Mouse (Mus musculus): ENCODE measurements around the gene Ccne1.

The Ccne1 gene

GRCm38 (mm10) chr7:38094353-38094752 is 13.0 kb downstream of the Ccne1 start:
- CTCF ChIA-PET, result no interaction called here

GRCm38 (mm10) chr7:38093101-38093500 is 14.2 kb downstream of the Ccne1 start:
- CTCF ChIA-PET, result interaction anchor here (0.5 kb wide), 1 partner anchor 32 kb away, joined by 5 read pairs; no protein-coding TSS in a partner anchor

- CTCF ChIA-PET, result no interaction called here
Observed at GRCm38 (mm10) chr7:38089930-38090675, 17.2 kb downstream of the Ccne1 start.

GRCm38 (mm10) chr7:38088456-38088855 is 18.9 kb downstream of the Ccne1 start:
- CTCF ChIA-PET, result no interaction called here

- CTCF ChIA-PET, result interaction anchor here (0.8 to 1.9 kb wide), 2 partner anchors 9 to 10 kb away, joined by 3 to 5 read pairs; no protein-coding TSS in a partner anchor
Observed at GRCm38 (mm10) chr7:38087856-38088255, 19.5 kb downstream of the Ccne1 start.

GRCm38 (mm10) chr7:38086401-38086800 is 20.9 kb downstream of the Ccne1 start:
- CTCF ChIA-PET, result interaction anchor here (0.6 to 1.9 kb wide), 3 partner anchors 12 to 28 kb away, joined by 3 to 13 read pairs (median 5); no protein-coding TSS in a partner anchor

- CTCF ChIA-PET, result interaction anchor here (0.6 to 1.9 kb wide), 2 partner anchors 12 to 24 kb away, joined by 3 to 5 read pairs; no protein-coding TSS in a partner anchor
Observed at GRCm38 (mm10) chr7:38085573-38086211, 21.6 kb downstream of the Ccne1 start.

GRCm38 (mm10) chr7:38084778-38085572 is 22.4 kb downstream of the Ccne1 start:
- CTCF ChIA-PET, result interaction anchor here (0.6 kb wide), 1 partner anchor 21 kb away, joined by 8 read pairs; no protein-coding TSS in a partner anchor

- CTCF ChIA-PET, result interaction anchor here (0.6 to 1.2 kb wide), 3 partner anchors 9 to 115 kb away, joined by 3 to 6 read pairs (median 3); no protein-coding TSS in a partner anchor
Observed at GRCm38 (mm10) chr7:38082971-38083370, 24.4 kb downstream of the Ccne1 start.

- CTCF ChIA-PET, result no interaction called here
Observed at GRCm38 (mm10) chr7:38077189-38077588, 30.1 kb downstream of the Ccne1 start.

- CTCF ChIA-PET, result interaction anchor here (0.7 to 1.0 kb wide), 2 partner anchors 30 to 52 kb away, joined by 3 to 12 read pairs; no protein-coding TSS in a partner anchor
Observed at GRCm38 (mm10) chr7:38075487-38075886, 31.8 kb downstream of the Ccne1 start.

- CTCF ChIA-PET, result interaction anchor here (0.6 to 1.0 kb wide), 4 partner anchors 10 to 53 kb away, joined by 3 to 15 read pairs (median 10); no protein-coding TSS in a partner anchor
Observed at GRCm38 (mm10) chr7:38074920-38075319, 32.4 kb downstream of the Ccne1 start.

GRCm38 (mm10) chr7:38074514-38074913 is 32.8 kb downstream of the Ccne1 start:
- CTCF ChIA-PET, result interaction anchor here (0.6 to 1.2 kb wide), 3 partner anchors 8 to 36 kb away, joined by 3 to 15 read pairs (median 7); no protein-coding TSS in a partner anchor

- CTCF ChIA-PET, result interaction anchor here (0.7 to 1.2 kb wide), 2 partner anchors 9 to 374 kb away, joined by 3 to 5 read pairs; no protein-coding TSS in a partner anchor
Observed at GRCm38 (mm10) chr7:38073782-38074181, 33.6 kb downstream of the Ccne1 start.

- CTCF ChIA-PET, result no interaction called here
Observed at GRCm38 (mm10) chr7:38071065-38071464, 36.3 kb downstream of the Ccne1 start.

- CTCF ChIA-PET, result no interaction called here
Observed at GRCm38 (mm10) chr7:38070663-38071062, 36.7 kb downstream of the Ccne1 start.

GRCm38 (mm10) chr7:38064431-38064830 is 42.9 kb downstream of the Ccne1 start:
- CTCF ChIA-PET, result no interaction called here

GRCm38 (mm10) chr7:38061060-38061970 is 46.0 kb downstream of the Ccne1 start:
- CTCF ChIA-PET, result interaction anchor here (0.6 to 1.5 kb wide), 6 partner anchors 32 to 151 kb away, joined by 3 to 6 read pairs (median 3); no protein-coding TSS in a partner anchor

GRCm38 (mm10) chr7:38059636-38060330 is 47.6 kb downstream of the Ccne1 start:
- CTCF ChIA-PET, result no interaction called here

- CTCF ChIA-PET, result no interaction called here
Observed at GRCm38 (mm10) chr7:38059096-38059495, 48.2 kb downstream of the Ccne1 start.
